Mouse (Mus musculus): ENCODE results near the gene Fam166a.
A peak's percentile ranks its signal among the peaks of the same experiment; 100 is the strongest.

Gene Fam166a

DNA sequence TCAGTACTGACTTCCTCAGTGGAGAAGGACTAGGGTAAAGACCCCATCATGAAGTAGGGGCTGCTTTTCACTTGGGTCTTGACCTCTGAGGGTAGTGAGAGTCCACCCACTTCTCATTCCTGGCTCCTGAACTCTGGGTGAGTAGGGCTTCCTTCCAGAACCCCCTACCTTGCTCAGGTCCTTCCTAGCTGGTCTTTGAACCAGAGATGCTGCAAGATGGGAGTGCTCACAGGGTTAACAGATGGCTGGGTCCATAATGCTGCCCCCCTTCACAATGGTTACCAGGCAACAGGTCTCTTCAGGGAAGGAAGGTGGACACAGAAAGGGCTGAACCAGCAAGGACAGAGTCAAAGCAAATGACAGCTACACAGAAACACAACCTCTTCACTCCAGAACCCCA, at the start of gene Fam166a:
Gene Fam166a, plus strand, starts transcription at position 301 of the 400 bp plus-strand sequence.
- DNase-seq (ENCODE audit: low spot score), result no peak

- no peak for DNase-seq (ENCODE audit: low spot score)
Observed at GRCm38 (mm10) chr2:25169778-25170177, 48.8 kb upstream of the Fam166a start.

GRCm38 (mm10) chr2:25170326-25171100, 48.0 kb upstream of the Fam166a start:
- DNase-seq (ENCODE audit: low spot score), result no peak

DNA sequence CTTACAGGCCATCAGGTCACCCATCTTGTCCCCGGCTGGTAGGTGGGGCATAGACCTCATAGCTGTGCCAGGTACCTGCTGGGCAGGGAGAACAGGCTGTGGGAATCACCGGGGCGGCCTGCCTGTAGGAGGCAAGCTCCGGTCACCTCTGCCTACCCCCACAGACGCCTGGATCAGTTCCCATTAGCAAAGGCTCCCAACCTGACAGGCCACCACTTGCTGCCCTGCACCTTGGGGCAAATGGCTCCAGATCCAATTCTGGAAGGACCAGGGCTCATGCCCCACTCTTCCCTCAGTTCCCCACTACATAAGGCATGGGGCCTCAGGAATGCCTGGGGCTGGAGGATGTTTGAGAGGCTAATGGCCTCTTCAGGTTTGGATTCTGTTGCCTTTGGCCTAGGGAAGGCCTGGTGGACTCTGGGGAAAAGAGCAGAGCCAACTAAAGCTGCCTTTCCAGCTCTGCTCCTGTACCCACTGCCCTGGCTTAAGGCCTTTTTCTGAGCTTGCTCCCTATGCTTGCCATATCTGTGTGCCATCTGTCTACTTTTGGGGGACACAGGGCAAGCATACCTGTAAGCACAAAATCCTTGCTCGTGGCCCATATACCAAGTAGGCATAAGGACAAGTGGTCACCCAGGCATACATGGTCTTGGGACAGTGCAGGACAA, 47.3 kb upstream of the Fam166a start:
- no peak for DNase-seq (ENCODE audit: low spot score)

DNA sequence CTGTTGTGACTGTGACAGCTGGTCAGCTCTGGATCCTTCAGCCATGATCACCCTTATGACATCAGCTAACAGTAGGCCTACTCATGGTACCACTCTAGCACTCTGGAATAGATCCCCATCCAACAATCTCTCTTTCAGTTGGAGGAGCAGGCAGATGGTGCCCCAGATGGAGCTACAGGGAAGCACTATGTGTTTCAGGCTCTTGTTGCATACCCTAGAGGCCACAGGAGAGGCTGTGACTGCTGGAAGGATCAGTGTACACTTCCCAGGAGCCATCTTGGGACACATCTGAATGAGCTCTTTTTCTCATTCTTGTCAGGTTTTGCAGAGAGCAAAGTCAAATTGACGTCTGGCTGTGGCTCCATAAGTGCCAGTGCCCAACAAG, 46.8 kb upstream of the Fam166a start:
- DNase-seq (ENCODE audit: low spot score), result no peak

GRCm38 (mm10) chr2:25172629-25173028, 45.9 kb upstream of the Fam166a start:
- no peak for DNase-seq (ENCODE audit: low spot score)

DNA sequence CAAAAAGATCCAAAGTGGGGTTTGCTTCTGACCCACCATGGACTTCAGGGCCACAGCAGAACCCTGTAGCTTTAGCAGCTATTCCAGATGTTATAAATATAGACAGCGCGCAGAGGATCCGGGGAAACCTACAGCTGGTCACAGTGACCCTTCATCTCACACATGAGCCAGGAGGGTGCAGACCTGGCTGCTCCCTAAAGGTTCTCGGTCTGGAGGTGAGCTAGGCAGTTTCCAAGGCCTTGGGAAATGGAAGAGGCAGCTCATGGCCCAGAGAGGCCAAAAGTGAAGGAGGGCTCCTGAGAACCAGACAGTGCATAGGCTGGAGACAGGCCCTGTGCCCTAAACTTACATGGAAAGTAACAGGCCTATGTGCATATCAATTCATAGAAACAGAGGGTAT, 44.7 kb upstream of the Fam166a start:
- DNase-seq (ENCODE audit: low spot score), result no peak

DNA sequence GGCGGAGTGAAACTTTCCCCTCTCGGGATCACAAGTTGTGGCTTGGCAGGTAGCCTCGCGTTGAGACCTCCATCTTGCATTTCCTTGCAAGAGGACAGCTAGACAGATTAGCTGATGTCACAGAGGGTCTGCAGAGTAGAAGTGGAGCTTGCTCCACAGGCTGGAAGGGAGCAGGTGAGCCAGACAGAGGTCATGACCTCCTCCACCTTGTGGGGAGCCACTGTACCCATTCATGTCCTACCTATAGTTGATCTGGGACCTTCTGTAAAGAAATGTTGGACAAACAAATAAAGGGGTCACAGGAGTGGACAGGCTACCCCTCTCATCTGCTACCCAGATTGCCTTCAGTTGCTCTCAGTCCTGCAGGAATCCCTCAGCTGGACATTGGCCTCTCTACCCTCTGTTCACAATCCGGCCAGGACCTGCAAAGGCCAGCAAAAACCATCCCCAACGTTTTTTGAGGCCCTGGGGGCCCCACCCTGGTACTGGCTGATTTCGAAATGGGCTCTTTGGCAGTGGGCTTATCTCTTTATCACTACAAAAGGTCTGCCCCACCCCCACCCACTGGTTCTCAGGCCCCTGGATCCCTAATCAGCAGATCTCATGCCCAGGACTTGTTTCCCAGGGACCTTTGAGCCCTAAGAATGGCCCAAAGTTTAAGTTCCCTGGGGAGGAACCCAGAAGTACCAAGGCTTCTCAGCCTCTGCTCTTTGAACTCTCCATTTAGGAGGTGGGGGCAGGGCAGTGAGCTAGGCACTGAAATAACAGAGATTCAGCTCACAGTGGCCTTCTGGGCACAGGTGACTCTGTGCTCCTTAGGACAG, 43.5 kb upstream of the Fam166a start:
- DNase-seq (ENCODE audit: low spot score), result no peak

DNA sequence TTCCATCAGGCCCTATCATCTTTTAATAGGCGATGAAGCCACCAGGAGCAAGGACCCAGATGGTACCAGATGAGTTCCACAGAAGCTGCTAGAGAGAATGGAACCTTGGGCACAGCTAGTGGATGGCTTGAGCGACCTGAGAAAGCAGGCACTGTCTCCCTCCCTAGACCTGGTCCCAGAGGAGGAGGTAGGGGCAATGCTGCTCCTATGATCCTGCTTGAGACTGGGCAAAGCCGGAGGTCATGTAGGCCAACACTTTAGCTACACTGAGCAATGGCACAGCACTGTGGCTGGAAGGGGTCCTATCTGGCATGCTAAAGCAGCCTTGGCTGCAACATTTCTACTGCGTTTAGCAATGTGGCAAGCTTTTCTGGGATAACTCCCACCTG, 42.9 kb upstream of the Fam166a start:
- no peak for DNase-seq (ENCODE audit: low spot score)

GRCm38 (mm10) chr2:25176573-25176972, 42.0 kb upstream of the Fam166a start:
- DNase-seq (ENCODE audit: low spot score), result no peak

- DNase-seq (ENCODE audit: low spot score), result no peak
Observed at GRCm38 (mm10) chr2:25177076-25177475, 41.5 kb upstream of the Fam166a start.

DNA sequence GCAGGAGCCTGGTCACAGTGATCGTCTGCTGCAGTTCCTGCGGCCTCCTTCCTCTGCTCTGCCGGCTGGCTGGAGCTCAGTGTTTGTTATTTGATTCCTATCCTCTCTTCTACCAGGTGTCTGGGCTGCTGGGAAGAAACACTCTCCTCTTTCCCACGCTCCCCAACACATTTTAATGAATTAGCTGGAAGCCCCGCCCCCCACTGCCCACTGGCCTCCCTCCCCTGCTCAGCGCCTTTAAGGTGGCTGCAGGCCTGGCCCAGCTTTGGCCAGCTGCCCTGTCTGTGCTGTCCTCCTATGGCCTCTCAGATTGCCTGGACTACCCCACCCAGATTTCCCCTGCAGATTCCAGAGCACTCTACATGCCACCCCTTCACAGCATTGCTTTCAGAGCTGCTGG, 40.9 kb upstream of the Fam166a start:
- DNase-seq (ENCODE audit: low spot score), result no peak

- no peak for DNase-seq (ENCODE audit: low spot score)
Observed at GRCm38 (mm10) chr2:25178285-25178972, 40.1 kb upstream of the Fam166a start.

GRCm38 (mm10) chr2:25179566-25180217, 38.9 kb upstream of the Fam166a start:
- no peak for DNase-seq (ENCODE audit: low spot score)

DNA sequence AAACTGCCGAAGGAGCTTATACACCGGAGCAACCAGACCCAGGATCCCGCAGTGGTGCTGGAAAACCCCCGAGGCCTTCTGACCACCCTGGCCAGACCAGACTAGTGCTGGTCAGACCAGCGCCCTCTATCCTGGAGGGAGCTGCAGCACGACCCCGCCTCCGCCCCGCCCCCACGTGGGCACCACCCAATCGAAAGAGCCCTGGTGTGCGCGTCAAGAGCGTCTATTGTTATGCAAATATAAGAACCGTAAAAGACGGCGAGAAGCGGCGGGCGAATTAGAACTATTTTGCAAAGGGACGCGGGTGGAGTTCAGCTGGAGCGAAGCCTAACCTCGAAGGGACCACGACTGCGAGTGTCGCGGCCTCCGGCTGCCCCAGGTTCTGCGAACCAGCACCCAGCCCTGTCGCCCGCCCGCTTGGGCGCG, 38.1 kb upstream of the Fam166a start, which contains the start of gene Nrarp:
Gene Nrarp, plus strand, starts transcription at position 281 of the 426 bp plus-strand sequence.
- peak; percentile 95 for DNase-seq (ENCODE audit: low spot score)

GRCm38 (mm10) chr2:25180973-25181890, 37.3 kb upstream of the Fam166a start:
- DNase-seq (ENCODE audit: low spot score), result peak; percentile 63

DNA sequence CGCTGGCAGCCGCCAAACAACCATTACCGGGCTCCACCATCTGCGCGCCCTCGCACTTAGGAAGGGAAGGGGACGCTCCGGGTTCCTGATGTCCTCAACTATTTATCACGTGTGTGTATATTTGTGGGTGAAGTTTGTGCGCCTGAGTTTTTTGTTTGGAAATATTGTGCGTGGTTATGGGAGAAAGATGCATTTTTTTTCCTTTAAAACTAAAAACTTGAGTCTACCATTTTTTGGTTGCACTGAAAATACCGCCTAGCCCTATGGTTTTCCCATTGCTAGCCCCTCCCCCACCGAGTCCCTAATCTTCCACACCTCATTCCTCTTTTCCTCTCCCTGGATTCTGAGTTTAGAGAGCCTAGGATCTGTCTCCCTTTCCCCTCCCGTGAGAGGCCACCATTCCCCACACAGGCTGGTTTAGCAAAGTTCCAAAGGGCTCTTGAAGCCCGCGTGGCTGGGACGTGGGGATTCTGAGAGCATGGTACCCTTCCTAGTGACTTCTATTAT, 36.6 kb upstream of the Fam166a start:
- DNase-seq (ENCODE audit: low spot score), result no peak

DNA sequence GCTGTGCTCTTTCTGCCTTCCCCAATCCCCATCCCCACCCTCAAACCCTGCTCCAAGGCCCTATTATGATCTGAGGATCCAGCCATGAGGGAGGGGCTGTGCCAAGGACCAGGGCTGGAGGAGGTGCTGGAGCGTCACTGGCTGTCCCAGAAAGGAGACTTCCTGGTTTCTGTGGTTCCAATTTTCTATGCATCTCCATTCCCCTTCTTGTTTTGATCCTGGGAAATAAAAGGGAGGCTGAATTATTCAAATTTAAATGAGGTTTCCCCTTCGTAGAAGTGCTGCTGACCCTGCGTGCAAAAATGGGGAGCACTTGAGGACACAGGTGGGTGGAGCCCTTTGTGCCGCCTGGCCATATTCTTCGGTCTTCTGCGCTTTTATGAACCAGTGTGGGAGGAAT, 35.9 kb upstream of the Fam166a start:
- no peak for DNase-seq (ENCODE audit: low spot score)

- no peak for DNase-seq (ENCODE audit: low spot score)
Observed at GRCm38 (mm10) chr2:25183336-25183735, 35.2 kb upstream of the Fam166a start.

DNA sequence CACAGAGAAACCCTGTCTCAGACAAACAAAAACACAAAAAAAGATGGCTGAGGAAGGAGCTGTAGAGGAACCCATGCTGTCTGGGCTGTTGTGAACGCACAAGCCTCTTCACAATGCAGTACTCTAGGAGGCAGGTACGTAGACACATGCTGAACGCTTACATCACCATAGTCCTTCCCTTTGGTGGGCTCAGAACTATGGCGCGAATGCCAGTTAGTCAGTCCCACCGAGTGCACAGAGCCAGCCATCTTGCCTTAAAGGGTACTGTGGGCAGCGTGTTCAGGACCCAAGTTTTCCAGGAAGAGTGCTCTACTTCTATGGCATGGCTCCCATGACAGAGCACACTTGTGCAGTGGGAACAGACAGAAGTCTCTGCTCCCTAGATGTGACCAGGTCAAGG, 34.0 kb upstream of the Fam166a start:
- no peak for DNase-seq (ENCODE audit: low spot score)
